Mouse (Mus musculus) forebrain, embryonic 11.5 days (tissue): ENCODE data around the gene Rps6ka5. TPM values are rescaled to one million over a fixed set of nuclear protein-coding genes. Genes with fewer than 3 reads are reported as not detected.

Experiments
- ATAC-seq: fragments of 200-750 bp; cut with Nextera tagmentation; replicated peaks from 2 replicates; pipeline ENCODE4 v1.8.0; 2017; ENCODE audit warnings: moderate TSS enrichment; ENCODE audit not compliant: low FRiP score
- DNase-seq: peaks from one replicate; pipeline ENCODE4 v3.0.0-alpha.2; 2017; ENCODE audit warnings: low spot score
- H3K27ac ChIP-seq: fragments of 300-500 bp; sonication (generic); 2 replicates; pipeline ENCODE4 v1.5.1; 2014; ENCODE audit warnings: low read depth, low read length
- H3K27me3 ChIP-seq: fragments of 300-500 bp; sonication (generic); 2 replicates; pipeline ENCODE4 v1.6.1; 2014; ENCODE audit warnings: mild to moderate bottlenecking, low read length, mixed read lengths; ENCODE audit not compliant: control insufficient read depth, insufficient read depth
- H3K36me3 ChIP-seq: fragments of 300-500 bp; sonication (generic); 2 replicates; pipeline ENCODE4 v1.6.1; 2014; ENCODE audit warnings: mild to moderate bottlenecking, low read length, moderate library complexity, mixed read lengths; ENCODE audit not compliant: control insufficient read depth, insufficient read depth
- H3K4me1 ChIP-seq: fragments of 300-500 bp; sonication (generic); replicated peaks from 2 replicates; pipeline ENCODE4 v1.6.1; 2014; ENCODE audit warnings: low read length, mixed read lengths; ENCODE audit not compliant: control insufficient read depth, insufficient read depth
- H3K4me2 ChIP-seq: fragments of 300-500 bp; sonication (generic); 2 replicates; pipeline ENCODE4 v1.6.1; 2014; ENCODE audit warnings: low read depth, mild to moderate bottlenecking, low read length, moderate library complexity, mixed read lengths; ENCODE audit not compliant: severe bottlenecking
- H3K4me3 ChIP-seq: fragments of 300-500 bp; sonication (generic); 2 replicates; pipeline ENCODE4 v1.5.1; 2014; ENCODE audit warnings: low read depth, low read length
- H3K9ac ChIP-seq: fragments of 300-500 bp; sonication (generic); 2 replicates; pipeline ENCODE4 v1.6.1; 2014; ENCODE audit warnings: low read length
- H3K9me3 ChIP-seq: fragments of 300-500 bp; sonication (generic); 2 replicates; pipeline ENCODE4 v1.6.1; 2016; ENCODE audit warnings: low read length, mixed read lengths; ENCODE audit not compliant: control insufficient read depth
- WGBS: fragments of 180-500 bp; shearing (Covaris S2); extraction: QIAGEN DNeasy Blood & Tissue Kit; methylation state at CpG from one replicate; pipeline ENCODE4 v1.1.7; 2014; 5-methylcytosine and 5-hydroxymethylcytosine counted together
- polyA plus RNA-seq: library from polyadenylated mRNA; unstranded; fragments of >200 nt; fragmentation: Nextera tagmentation; extraction: Ambion mirVana; gene quantifications from 2 replicates; pipeline ENCODE4 v1.2.1, GENCODE M21; 2014

Rps6ka5 gene
- polyA plus RNA-seq, 1 experiment from 2014 or later, result 3.5 TPM

- no peak for ATAC-seq
- WGBS, result 89% methylated on average over 9 of the region's 9 CpGs
- DNase-seq, result no peak
- Histone ChIP-seq H3K4me1 (no peaks in the 10 kb centered on the region), H3K9ac (no peak overlapping the region), H3K27ac (no peak overlapping the region), H3K9me3 (no peaks in the 10 kb centered on the region), H3K4me2 (no peak overlapping the region), H3K36me3 (no peaks in the 10 kb centered on the region), H3K27me3 (no peaks in the 10 kb centered on the region), H3K4me3 (no peak overlapping the region)
Measured at GRCm38 (mm10) chr12:100512641-100513040, 214.1 kb downstream of the Rps6ka5 start.

- H3K27ac ChIP-seq, result no peak overlapping the region
- no peaks in the 10 kb centered on the region for H3K27me3 ChIP-seq
- H3K9ac ChIP-seq, result no peak overlapping the region
- H3K4me3 ChIP-seq, result no peak overlapping the region
- no peak for DNase-seq
- no peaks in the 10 kb centered on the region for H3K9me3 ChIP-seq
- ATAC-seq, result no peak
- no peaks in the 10 kb centered on the region for H3K4me1 ChIP-seq
- WGBS, result 86% methylated on average over 9 of the region's 9 CpGs
- no peaks in the 10 kb centered on the region for H3K36me3 ChIP-seq
- no peak overlapping the region for H3K4me2 ChIP-seq
Measured at GRCm38 (mm10) chr12:100509615-100510282, 217.0 kb downstream of the Rps6ka5 start.

- 92% methylated on average over 5 of the region's 5 CpGs for WGBS
- Histone ChIP-seq H3K4me2 (no peak overlapping the region), H3K9me3 (no peaks in the 10 kb centered on the region), H3K4me3 (no peak overlapping the region), H3K4me1 (no peaks in the 10 kb centered on the region), H3K9ac (no peak overlapping the region), H3K27ac (no peak overlapping the region), H3K36me3 (no peaks in the 10 kb centered on the region), H3K27me3 (no peaks in the 10 kb centered on the region)
- DNase-seq (no peak), ATAC-seq (no peak)
Measured at GRCm38 (mm10) chr12:100508668-100509067, 218.1 kb downstream of the Rps6ka5 start.

- no peaks in the 10 kb centered on the region for H3K27me3 ChIP-seq
Measured at GRCm38 (mm10) chr12:100505484-100505883, 221.3 kb downstream of the Rps6ka5 start.

GRCm38 (mm10) chr12:100504585-100504984, 222.2 kb downstream of the Rps6ka5 start:
- Histone ChIP-seq H3K9ac (no peak overlapping the region), H3K4me2 (no peak overlapping the region), H3K36me3 (no peaks in the 10 kb centered on the region), H3K4me3 (no peak overlapping the region), H3K4me1 (no peaks in the 10 kb centered on the region), H3K27me3 (no peaks in the 10 kb centered on the region), H3K27ac (no peak overlapping the region), H3K9me3 (no peaks in the 10 kb centered on the region)
- WGBS, result 96% methylated on average over 2 of the region's 2 CpGs
- DNase-seq (no peak), ATAC-seq (no peak)

More at GRCm38 (mm10) chr12:100505484-100505883, 221.3 kb downstream of the Rps6ka5 start:
- H3K36me3 ChIP-seq, result no peaks in the 10 kb centered on the region
- WGBS, result 92% methylated on average over 1 of the region's 1 CpGs
- DNase-seq, result no peak
- H3K4me1 ChIP-seq, result no peaks in the 10 kb centered on the region
- H3K27ac ChIP-seq, result no peak overlapping the region
- no peak overlapping the region for H3K4me3 ChIP-seq
- H3K4me2 ChIP-seq, result no peak overlapping the region
- ATAC-seq, result no peak
- H3K9ac ChIP-seq, result no peak overlapping the region
- no peaks in the 10 kb centered on the region for H3K9me3 ChIP-seq

- Histone ChIP-seq H3K27ac (no peak overlapping the region), H3K9me3 (no peaks in the 10 kb centered on the region), H3K4me1 (no peaks in the 10 kb centered on the region), H3K36me3 (no peaks in the 10 kb centered on the region; the same call in 1 of the 2 replicates), H3K4me3 (no peak overlapping the region), H3K27me3 (no peaks in the 10 kb centered on the region), H3K4me2 (no peak overlapping the region), H3K9ac (no peak overlapping the region)
- 88% methylated on average over 4 of the region's 4 CpGs for WGBS
- ATAC-seq (no peak), DNase-seq (no peak)
Measured at GRCm38 (mm10) chr12:100503659-100504058, 223.1 kb downstream of the Rps6ka5 start.

- H3K9ac ChIP-seq, result no peak overlapping the region
- no peak overlapping the region for H3K4me2 ChIP-seq
- ATAC-seq (no peak), DNase-seq (no peak)
- H3K36me3 ChIP-seq, result peaks cover 3% of the 10 kb centered on the region; the same call in 1 of the 2 replicates
- WGBS, result 93% methylated on average over 3 of the region's 3 CpGs
- H3K4me3 ChIP-seq, result no peak overlapping the region
- H3K4me1 ChIP-seq, result no peaks in the 10 kb centered on the region
- H3K27ac ChIP-seq, result no peak overlapping the region
- no peaks in the 10 kb centered on the region for H3K9me3 ChIP-seq
- H3K27me3 ChIP-seq, result no peaks in the 10 kb centered on the region
Measured at GRCm38 (mm10) chr12:100502544-100502943, 224.2 kb downstream of the Rps6ka5 start.

GRCm38 (mm10) chr12:100501261-100501660, 225.5 kb downstream of the Rps6ka5 start:
- Histone ChIP-seq H3K9me3 (no peaks in the 10 kb centered on the region), H3K9ac (no peak overlapping the region), H3K36me3 (peaks cover 3% of the 10 kb centered on the region; the same call in 1 of the 2 replicates), H3K4me2 (no peak overlapping the region), H3K4me1 (no peaks in the 10 kb centered on the region), H3K27me3 (no peaks in the 10 kb centered on the region), H3K27ac (no peak overlapping the region), H3K4me3 (no peak overlapping the region)
- 87% methylated on average over 4 of the region's 4 CpGs for WGBS
- ATAC-seq (no peak), DNase-seq (no peak)

- Histone ChIP-seq H3K4me1 (no peaks in the 10 kb centered on the region), H3K4me2 (no peak overlapping the region), H3K4me3 (no peak overlapping the region), H3K27me3 (no peaks in the 10 kb centered on the region), H3K36me3 (peaks cover 3% of the 10 kb centered on the region; the same call in 1 of the 2 replicates), H3K9me3 (no peaks in the 10 kb centered on the region), H3K27ac (no peak overlapping the region), H3K9ac (no peak overlapping the region)
- DNase-seq (no peak), ATAC-seq (no peak)
- WGBS, result 94% methylated on average over 13 of the region's 13 CpGs
Measured at GRCm38 (mm10) chr12:100499469-100499868, 227.3 kb downstream of the Rps6ka5 start.
